ENCODE assay signal across 10 mouse cellular contexts in genomic region chr11:114867361-114868235, GRCm38 (mm10). TPM values are rescaled to one million over a fixed set of nuclear protein-coding genes. Genes with fewer than 3 reads are reported as not detected.
A peak's percentile ranks its signal among the peaks of the same experiment; 100 is the strongest.
DNase-seq lines count a peak whose midpoint lies in the region; ATAC-seq and TF ChIP-seq lines count a peak whose summit lies in the region.
"Had no signal": no experiment of that assay in that cellular context is flagged by ENCODE, and none has a peak within 500 bp of the region (broad histone marks: within the 10 kb centered on the region; RNA-seq: fewer than 3 reads in every experiment).

No protein-coding gene starts in this region.

- no peak for TF ChIP-seq CTCF in spleen, adult 2 months (IDR thresholded peaks at IDR 0.05; ENCODE audit: extremely low read depth, insufficient read depth, insufficient read length, insufficient replicate concordance)

- no peak for DNase-seq in heart, embryonic 10.5 days (ENCODE audit: low spot score)
- DNase-seq in heart, postnatal 4 days = no peak
- no peak for DNase-seq in spleen, adult 2 months (ENCODE audit: low read depth in 1 of 2, low spot score in 2 of 2)
- DNase-seq in spleen, adult 12 weeks (ENCODE audit: low spot score) = no peak
- peak; percentile 57 for DNase-seq in kidney, postnatal 10 days
- no peak for DNase-seq in left cerebral cortex, postnatal 36 days (ENCODE audit: low spot score in 2 of 2)
- no peak for DNase-seq in gastrocnemius, postnatal 4 days (ENCODE audit: low spot score in 2 of 2)
- DNase-seq: spleen, adult 18-20 months had no signal

- H3K4me1 ChIP-seq in heart, embryonic 10.5 days = peaks cover 42% of the 10 kb centered on the region
- H3K4me1 ChIP-seq in spleen, adult 2 months (ENCODE audit: control insufficient read depth, insufficient read depth, insufficient read length) = peaks cover 2% of the 10 kb centered on the region; the same call in 1 of the 2 replicates

- WGBS in heart, embryonic 10.5 days = 46% methylated on average over 11 of the region's 11 CpGs
- 75% methylated on average over 11 of the region's 11 CpGs for WGBS in spleen, adult 2 months

- no peaks in the 10 kb centered on the region for H3K9me3 ChIP-seq in heart, embryonic 10.5 days
- H3K9me3 ChIP-seq: neural tube, embryonic 12.5 days had no signal

- intact Hi-C loops in left cerebral cortex, postnatal 36 days (cut with DNase I) = no loop called here

- no peaks in the 10 kb centered on the region for H3K27me3 ChIP-seq in heart, embryonic 10.5 days (ENCODE audit: insufficient read depth, poor library complexity, severe bottlenecking)
- H3K27me3 ChIP-seq in spleen, adult 2 months (ENCODE audit: control insufficient read depth, insufficient read depth, low read length) = no peaks in the 10 kb centered on the region
- H3K27me3 ChIP-seq: neural tube, embryonic 12.5 days had no signal

- H3K36me3 ChIP-seq in heart, embryonic 10.5 days = peaks cover 70% of the 10 kb centered on the region
- H3K36me3 ChIP-seq in spleen, adult 2 months (ENCODE audit: control insufficient read depth, insufficient read depth, low read length) = no peaks in the 10 kb centered on the region
- H3K36me3 ChIP-seq: neural tube, embryonic 12.5 days had no signal

- no peak overlapping the region; the same call in 1 of the 2 replicates for H3K4me3 ChIP-seq in heart, embryonic 10.5 days
- H3K4me3 ChIP-seq in spleen, adult 2 months (ENCODE audit: extremely low read depth, insufficient read depth, insufficient read length) = no peak overlapping the region
- H3K4me3 ChIP-seq: neural tube, embryonic 12.5 days had no signal

- TF ChIP-seq POLR2A in spleen, adult 2 months (IDR thresholded peaks at IDR 0.05; ENCODE audit: low read depth, low read length) = no peak

- peak overlapping the region; percentile 79 for H3K27ac ChIP-seq in heart, embryonic 10.5 days
- peak overlapping the region; percentile 61 for H3K27ac ChIP-seq in spleen, adult 2 months (ENCODE audit: insufficient read depth, low read length)
- H3K27ac ChIP-seq: neural tube, embryonic 12.5 days had no signal

- ATAC-seq in inflammation-experienced regulatory T-cells, adult 6 months = no peak

RNA-seq across cellular contexts. Expression of gene Gprc5c, which starts 16.6 kb away (rescaled TPM):
- 36.6 and 46.3 TPM in 2 replicates for polyA plus RNA-seq in heart, embryonic 10.5 days (2016; fragmentation: Nextera tagmentation; extraction: Ambion mirVana)
- total RNA-seq in heart, postnatal 4 days (2021) = 10 to 100 TPM; 11.9 to 12.1 TPM
- 9.3 and 9.5 TPM in 2 replicates for polyA plus RNA-seq in spleen, adult 2 months (2012; rRNA removed)
- total RNA-seq in left cerebral cortex, postnatal 36 days (2021) = 1 to 10 TPM; 4.7 to 8.0 TPM
- 10 to 100 TPM; 51.0 to 57.9 TPM for total RNA-seq in gastrocnemius, postnatal 4 days (2021)
- not detected for polyA plus RNA-seq in inflammation-experienced regulatory T-cells, adult 6 months (2017; shearing (Covaris generic))

RNA-seq across cellular contexts. Expression of gene Cd300a, which starts 22.2 kb away (rescaled TPM):
- polyA plus RNA-seq in heart, embryonic 10.5 days (2016; fragmentation: Nextera tagmentation; extraction: Ambion mirVana) = 0.46 and 0.62 TPM in 2 replicates
- total RNA-seq in heart, postnatal 4 days (2021) = under 1 TPM; 0.79 to 0.83 TPM
- polyA plus RNA-seq in spleen, adult 2 months (2012; rRNA removed) = 11.6 and 12.5 TPM in 2 replicates
- total RNA-seq in left cerebral cortex, postnatal 36 days (2021) = under 1 TPM; 0.42 to 0.61 TPM
- total RNA-seq in gastrocnemius, postnatal 4 days (2021) = 1 to 10 TPM; 1.3 to 2.0 TPM
- polyA plus RNA-seq in inflammation-experienced regulatory T-cells, adult 6 months (2017; shearing (Covaris generic)) = under 1 TPM; 0.12 to 0.75 (median 0.27) TPM
